Mouse (Mus musculus): ENCODE results near the gene Tiam1. TPM values are rescaled to one million over a fixed set of nuclear protein-coding genes. Genes with fewer than 3 reads are reported as not detected.

Tiam1 gene
- polyA plus RNA-seq, 1 experiment from 2014 or later: 31.5 TPM

DNA sequence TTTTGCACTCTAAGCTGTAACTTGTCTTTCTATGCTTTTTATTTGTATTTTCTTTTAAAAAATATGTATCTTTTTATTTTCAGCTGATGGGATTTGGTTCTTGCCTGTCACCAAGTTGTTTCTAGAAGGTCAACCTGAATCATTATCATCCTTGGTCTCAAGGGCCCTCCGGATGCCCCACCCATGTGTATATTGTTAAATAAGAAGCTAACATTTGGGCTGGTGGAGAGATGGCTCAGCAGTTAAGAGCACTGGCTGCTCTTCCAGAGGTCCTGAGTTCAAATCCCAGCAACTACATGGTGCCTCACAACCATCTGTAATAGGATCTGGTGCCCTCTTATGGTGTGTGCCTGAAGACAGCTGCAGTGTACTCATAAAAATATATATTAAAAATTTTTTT, 27.1 kb upstream of the Tiam1 start:
- H3K27ac ChIP-seq: no peak overlapping the region
- H3K9ac ChIP-seq: no peak overlapping the region
- H3K4me3 ChIP-seq (replicated peaks): no peak overlapping the region
- 0 out of 2 replicates have a peak, but pooled peaks cover 8% of the 10 kb centered on the region for H3K27me3 ChIP-seq
- no peaks in the 10 kb centered on the region for H3K9me3 ChIP-seq
- H3K36me3 ChIP-seq (replicated peaks): no peaks in the 10 kb centered on the region
- H3K4me1 ChIP-seq: peaks cover 4% of the 10 kb centered on the region; the same call in 1 of the 2 replicates
- 93% methylated on average over 1 of the region's 1 CpGs for WGBS
- no peak overlapping the region for H3K4me2 ChIP-seq
- ATAC-seq (ENCODE audit: low FRiP score): no peak

DNA sequence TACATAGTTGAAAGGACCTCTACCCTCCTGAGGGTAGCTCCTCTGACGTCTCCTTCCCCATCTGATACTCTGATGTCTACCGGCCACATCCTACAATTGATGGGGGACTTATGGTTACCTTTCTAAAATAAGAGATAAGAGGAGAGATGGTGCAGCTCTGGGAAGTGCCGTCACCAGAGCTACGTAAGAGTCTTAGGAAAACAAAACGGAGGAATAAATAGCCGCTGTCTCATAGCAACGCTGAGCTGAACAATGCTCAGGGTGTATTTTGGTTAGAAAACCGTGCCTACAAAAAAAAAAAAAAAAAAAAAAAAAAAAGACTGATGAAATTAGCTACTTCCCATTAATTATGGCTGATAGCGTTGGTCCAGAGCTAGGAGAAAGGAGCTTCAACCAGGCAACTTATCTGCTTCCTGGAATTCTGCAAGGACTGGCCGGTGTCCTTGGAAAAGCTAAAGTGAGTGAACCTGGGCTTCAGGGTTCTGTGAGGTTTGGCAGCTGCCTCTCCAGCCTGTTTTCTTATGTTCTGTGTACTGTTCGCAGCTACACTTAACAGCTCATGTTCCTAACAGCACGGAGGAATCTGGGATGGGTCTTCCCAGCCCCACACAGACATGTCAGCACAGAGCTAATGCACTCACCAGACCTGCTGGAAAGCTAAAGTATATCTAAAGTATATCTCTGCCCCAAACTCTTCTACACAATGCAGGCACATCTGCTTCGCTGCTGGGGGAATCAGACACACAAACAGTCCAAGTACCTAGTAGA, 26.5 kb upstream of the Tiam1 start:
- no peak overlapping the region for H3K9ac ChIP-seq
- no peak overlapping the region for H3K4me3 ChIP-seq (replicated peaks)
- H3K36me3 ChIP-seq (replicated peaks): no peaks in the 10 kb centered on the region
- no peak overlapping the region for H3K27ac ChIP-seq
- 67% methylated on average over 13 of the region's 13 CpGs for WGBS
- no peaks in the 10 kb centered on the region for H3K9me3 ChIP-seq
- no peak overlapping the region for H3K4me2 ChIP-seq
- no peak for ATAC-seq (ENCODE audit: low FRiP score)
- H3K27me3 ChIP-seq: 0 out of 2 replicates have a peak, but pooled peaks cover 8% of the 10 kb centered on the region
- H3K4me1 ChIP-seq: peaks cover 4% of the 10 kb centered on the region; the same call in 1 of the 2 replicates

DNA sequence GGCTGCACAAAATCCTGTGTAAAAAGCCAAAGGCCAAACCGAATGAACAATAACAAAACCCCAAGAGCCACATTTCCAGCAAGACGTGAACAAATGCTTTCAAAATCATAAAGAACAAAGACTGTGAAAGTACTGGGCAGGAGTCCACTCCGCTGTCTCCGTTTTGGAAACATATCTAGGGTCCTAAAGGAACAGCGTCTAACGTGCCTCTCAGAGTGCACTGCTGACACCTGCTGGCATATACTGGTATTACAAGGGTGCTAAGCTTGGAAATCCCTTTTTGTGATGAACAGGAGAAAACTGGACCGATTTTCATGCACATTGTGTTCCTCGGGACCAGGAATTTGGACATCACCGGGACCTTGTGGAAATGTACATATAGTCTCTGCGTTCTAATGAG, 24.1 kb upstream of the Tiam1 start:
- no peak overlapping the region for H3K27ac ChIP-seq
- H3K4me3 ChIP-seq (replicated peaks): no peak overlapping the region
- H3K9ac ChIP-seq: no peak overlapping the region
- H3K36me3 ChIP-seq (replicated peaks): no peaks in the 10 kb centered on the region
- H3K9me3 ChIP-seq: no peaks in the 10 kb centered on the region
- H3K27me3 ChIP-seq: 0 out of 2 replicates have a peak, but pooled peaks cover 8% of the 10 kb centered on the region
- H3K4me1 ChIP-seq: peaks cover 4% of the 10 kb centered on the region; the same call in 1 of the 2 replicates
- WGBS: 27% methylated on average over 10 of the region's 10 CpGs
- no peak overlapping the region for H3K4me2 ChIP-seq
- no peak for ATAC-seq (ENCODE audit: low FRiP score)

DNA sequence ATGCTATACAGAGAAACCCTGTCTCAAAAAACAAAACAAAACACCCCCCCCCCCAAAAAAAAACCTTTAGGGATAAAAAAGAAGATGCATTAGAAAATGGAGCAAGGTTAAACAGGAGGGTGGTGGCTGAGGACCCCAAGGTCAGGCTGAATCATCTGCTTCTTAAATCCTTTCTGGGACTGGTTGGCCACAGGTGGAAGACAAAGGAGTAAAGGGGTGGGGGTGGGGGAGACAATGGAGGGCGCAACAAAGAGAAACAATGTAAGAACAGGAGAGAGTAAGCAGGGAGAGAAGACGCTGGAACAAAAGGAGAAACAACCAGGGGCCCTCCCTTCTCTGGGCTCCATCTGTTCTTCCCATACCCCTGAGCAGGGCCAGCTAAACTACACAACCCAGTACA, 21.9 kb upstream of the Tiam1 start:
- no peak overlapping the region for H3K27ac ChIP-seq
- 41% methylated on average over 2 of the region's 2 CpGs for WGBS
- no peaks in the 10 kb centered on the region for H3K36me3 ChIP-seq (replicated peaks)
- no peak overlapping the region for H3K9ac ChIP-seq
- no peaks in the 10 kb centered on the region for H3K4me1 ChIP-seq
- no peaks in the 10 kb centered on the region for H3K9me3 ChIP-seq
- ATAC-seq (ENCODE audit: low FRiP score): no peak
- H3K4me2 ChIP-seq: no peak overlapping the region
- 0 out of 2 replicates have a peak, but pooled peaks cover 8% of the 10 kb centered on the region for H3K27me3 ChIP-seq
- H3K4me3 ChIP-seq (replicated peaks): no peak overlapping the region

DNA sequence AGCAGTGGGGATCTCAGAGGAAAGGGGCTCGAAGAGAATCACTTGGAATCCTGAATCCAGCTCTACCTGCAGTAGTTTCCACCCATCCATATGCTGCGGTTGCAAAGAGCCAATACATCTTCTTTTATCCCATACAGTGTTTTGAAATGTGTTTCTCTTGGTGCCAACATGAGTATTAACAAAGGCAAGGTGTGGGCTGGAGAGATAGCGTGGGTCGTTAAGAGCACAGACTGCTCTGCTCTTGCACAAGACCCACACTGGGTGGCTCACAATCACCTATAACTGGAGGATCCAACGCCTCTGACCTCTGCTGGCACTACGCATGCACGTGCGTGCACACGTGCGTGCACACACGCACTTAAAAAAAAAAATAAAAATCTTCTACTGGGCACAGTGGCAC, 21.4 kb upstream of the Tiam1 start:
- Histone ChIP-seq H3K4me2 (no peak overlapping the region), H3K9me3 (no peaks in the 10 kb centered on the region), H3K9ac (no peak overlapping the region), H3K27me3 (0 out of 2 replicates have a peak, but pooled peaks cover 8% of the 10 kb centered on the region), H3K4me3 (replicated peaks) (no peak overlapping the region), H3K27ac (no peak overlapping the region), H3K36me3 (replicated peaks) (no peaks in the 10 kb centered on the region), H3K4me1 (no peaks in the 10 kb centered on the region)
- 94% methylated on average over 11 of the region's 11 CpGs for WGBS
- no peak for ATAC-seq (ENCODE audit: low FRiP score)

DNA sequence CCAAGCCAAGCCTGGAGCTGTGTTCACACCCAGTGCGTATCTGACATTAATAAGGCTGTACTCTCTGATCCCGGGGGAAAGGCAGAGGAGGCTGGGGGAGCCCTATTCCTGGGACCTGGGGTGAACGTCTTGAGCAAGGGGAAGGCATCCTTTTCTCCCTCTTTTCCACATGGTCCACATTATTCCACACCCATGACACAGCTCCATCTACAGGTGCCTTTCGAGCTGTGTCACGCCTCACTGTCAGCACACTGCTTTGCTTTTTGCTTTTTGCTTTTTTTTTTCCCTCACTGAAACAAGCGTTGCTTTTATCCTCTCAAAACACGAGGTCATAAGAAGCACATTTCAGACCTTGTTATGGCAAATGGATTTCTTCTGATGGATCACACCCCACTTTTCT, 11.5 kb upstream of the Tiam1 start:
- H3K27me3 ChIP-seq: no peaks in the 10 kb centered on the region
- 0 out of 2 replicates have a peak, but pooled peaks have one; percentile 49 for ATAC-seq (ENCODE audit: low FRiP score)
- H3K4me2 ChIP-seq: no peak overlapping the region
- no peak overlapping the region for H3K9ac ChIP-seq
- no peaks in the 10 kb centered on the region; the same call in 1 of the 2 replicates for H3K4me1 ChIP-seq
- no peak overlapping the region for H3K4me3 ChIP-seq (replicated peaks)
- WGBS: 52% methylated on average over 7 of the region's 7 CpGs
- H3K27ac ChIP-seq: no peak overlapping the region
- no peaks in the 10 kb centered on the region for H3K9me3 ChIP-seq
- no peaks in the 10 kb centered on the region for H3K36me3 ChIP-seq (replicated peaks)

DNA sequence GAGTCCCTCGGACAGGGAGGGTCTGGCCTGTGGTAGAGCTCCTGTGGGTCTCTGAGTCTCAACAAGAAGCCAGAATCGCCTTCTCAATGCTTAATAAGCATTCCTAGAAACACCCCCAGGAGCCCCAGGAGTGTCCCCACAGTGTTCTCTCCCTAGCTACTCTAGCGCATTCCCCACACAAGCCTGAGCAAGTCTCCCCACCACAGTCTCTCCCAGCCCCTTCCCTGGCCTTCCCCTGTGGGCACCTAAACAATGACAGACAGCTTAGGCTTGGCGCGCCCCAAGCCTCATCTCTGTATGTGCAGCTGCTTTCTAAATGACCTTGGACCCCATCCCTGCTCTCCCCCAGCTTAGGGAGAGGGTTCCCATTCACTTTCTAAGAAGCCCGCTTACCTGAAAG, 7.3 kb upstream of the Tiam1 start:
- Histone ChIP-seq H3K27ac (no peak overlapping the region), H3K27me3 (no peaks in the 10 kb centered on the region)
- 71% methylated on average over 6 of the region's 6 CpGs for WGBS

DNA sequence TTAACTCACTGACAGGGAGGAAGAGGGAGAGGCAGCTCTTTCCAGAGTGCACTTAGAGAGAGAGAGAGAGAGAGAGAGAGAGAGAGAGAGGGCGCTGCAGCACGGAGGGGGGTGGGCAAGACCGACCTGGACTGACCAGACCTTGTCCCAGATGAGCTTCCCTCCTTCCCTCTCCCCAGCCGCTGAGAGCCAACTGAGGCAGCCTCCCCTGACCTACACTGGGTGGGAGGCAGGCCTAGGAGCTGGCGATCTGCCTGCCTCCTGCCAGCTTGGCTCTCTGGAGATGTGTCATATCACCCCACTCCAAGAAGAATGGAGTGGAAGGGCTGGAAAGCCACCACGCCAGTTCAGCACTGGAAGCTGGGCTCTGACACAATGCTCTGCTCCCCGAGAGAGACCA, 6.6 kb upstream of the Tiam1 start:
- Histone ChIP-seq H3K27ac (no peak overlapping the region), H3K9ac (no peak overlapping the region), H3K9me3 (no peaks in the 10 kb centered on the region), H3K4me1 (0 out of 2 replicates have a peak, but pooled peaks cover 1% of the 10 kb centered on the region), H3K4me2 (no peak overlapping the region), H3K4me3 (replicated peaks) (no peak overlapping the region), H3K27me3 (no peaks in the 10 kb centered on the region), H3K36me3 (replicated peaks) (no peaks in the 10 kb centered on the region)
- WGBS: 58% methylated on average over 7 of the region's 7 CpGs
- ATAC-seq (ENCODE audit: low FRiP score): no peak

More for the DNA sequence above, 7.3 kb upstream of the Tiam1 start:
- Histone ChIP-seq H3K4me3 (replicated peaks) (no peak overlapping the region), H3K36me3 (replicated peaks) (no peaks in the 10 kb centered on the region), H3K4me2 (no peak overlapping the region), H3K9me3 (no peaks in the 10 kb centered on the region), H3K9ac (no peak overlapping the region), H3K4me1 (no peaks in the 10 kb centered on the region; the same call in 1 of the 2 replicates)
- ATAC-seq (ENCODE audit: low FRiP score): no peak

DNA sequence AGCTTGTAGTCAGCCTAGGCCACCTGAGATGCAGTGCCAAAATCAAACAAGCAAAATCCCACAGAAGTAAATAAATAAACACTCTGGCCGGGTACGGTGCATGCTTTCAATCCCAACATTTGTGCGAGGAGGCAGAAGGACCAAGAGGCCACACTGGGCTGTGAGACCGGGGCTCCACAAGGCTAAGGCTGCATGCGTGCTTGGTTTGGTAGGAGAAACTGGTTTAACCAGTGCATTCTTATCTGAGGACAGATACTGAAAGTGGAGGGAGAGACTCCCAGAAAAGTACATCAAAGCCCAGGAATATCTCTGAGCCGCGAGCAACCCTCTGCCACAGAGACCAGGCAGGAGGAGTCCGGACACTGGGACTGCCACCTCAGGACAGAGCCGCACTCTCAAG, 5.8 kb upstream of the Tiam1 start:
- WGBS: 84% methylated on average over 9 of the region's 9 CpGs
- Histone ChIP-seq H3K27ac (no peak overlapping the region), H3K9ac (no peak overlapping the region), H3K4me2 (no peak overlapping the region), H3K4me1 (peaks cover 8% of the 10 kb centered on the region), H3K36me3 (replicated peaks) (no peaks in the 10 kb centered on the region), H3K4me3 (replicated peaks) (no peak overlapping the region), H3K9me3 (no peaks in the 10 kb centered on the region), H3K27me3 (no peaks in the 10 kb centered on the region)
- no peak for ATAC-seq (ENCODE audit: low FRiP score)

DNA sequence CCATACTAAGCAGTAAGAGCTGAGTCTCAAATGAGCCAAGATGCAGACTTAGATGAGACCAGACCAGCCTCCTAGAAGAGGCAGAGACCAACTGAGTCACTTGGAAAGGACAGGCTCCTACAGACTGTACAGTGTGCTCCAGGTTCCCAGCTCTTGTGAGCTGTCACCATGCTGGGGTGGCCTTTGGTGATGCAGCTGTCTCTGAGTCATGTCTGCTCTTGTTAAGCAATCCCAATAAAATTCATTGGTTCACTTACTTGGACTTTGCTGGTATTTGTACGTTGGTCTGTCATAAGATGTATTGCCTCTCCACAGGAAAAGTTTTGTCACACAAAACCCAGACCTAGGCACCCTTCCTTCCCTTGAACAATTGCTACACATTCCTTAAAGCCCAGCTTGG, 1.7 kb upstream of the Tiam1 start:
- no peaks in the 10 kb centered on the region for H3K36me3 ChIP-seq (replicated peaks)
- WGBS: 100% methylated on average over 1 of the region's 1 CpGs
- no peak overlapping the region for H3K27ac ChIP-seq
- H3K4me3 ChIP-seq (replicated peaks): no peak overlapping the region
- peak overlapping the region; percentile 90; the same call in 1 of the 2 replicates for H3K4me2 ChIP-seq
- no peak for ATAC-seq (ENCODE audit: low FRiP score)
- no peaks in the 10 kb centered on the region for H3K9me3 ChIP-seq
- H3K27me3 ChIP-seq: no peaks in the 10 kb centered on the region
- H3K9ac ChIP-seq: no peak overlapping the region
- H3K4me1 ChIP-seq: peaks cover 29% of the 10 kb centered on the region

DNA sequence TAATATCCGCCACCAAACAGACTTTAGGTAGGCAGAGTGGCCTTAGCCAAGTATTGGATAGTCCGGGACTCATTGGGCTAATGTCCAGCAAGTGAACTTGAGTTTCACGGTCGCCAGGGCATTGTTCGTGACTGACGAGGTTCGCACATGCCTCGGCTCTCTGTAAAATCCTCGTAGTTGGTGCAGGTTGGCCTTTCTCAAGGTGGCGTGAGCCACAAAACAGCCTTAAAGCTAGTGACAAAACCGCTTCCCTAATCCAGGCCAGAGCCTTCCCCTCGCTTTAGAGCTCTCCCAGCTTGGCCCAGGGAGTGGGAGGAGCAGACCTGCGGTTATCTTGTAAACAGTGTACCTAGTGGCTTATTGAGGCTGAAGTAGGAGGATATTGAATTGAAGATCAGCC, 972 bp upstream of the Tiam1 start:
- H3K27me3 ChIP-seq: no peaks in the 10 kb centered on the region
- ATAC-seq (ENCODE audit: low FRiP score): no peak

DNA sequence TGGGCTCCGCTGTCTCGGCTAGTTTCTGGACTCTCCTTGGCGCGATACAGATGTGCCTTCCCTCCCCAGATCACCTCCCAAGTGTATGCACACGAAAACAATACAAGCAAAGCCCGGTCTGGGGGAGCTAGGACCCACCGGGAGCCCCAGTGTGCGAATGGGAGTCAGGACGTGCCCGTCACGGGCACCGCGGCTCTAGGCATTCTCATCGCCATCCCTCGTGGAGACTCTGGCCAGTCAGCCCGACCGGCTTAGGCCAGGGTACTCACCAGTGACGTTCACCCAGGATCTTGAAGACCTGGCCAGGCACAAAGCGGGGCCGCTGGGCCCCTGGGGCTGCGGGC, 181 bp downstream of the Tiam1 start:
- H3K9ac ChIP-seq: peak overlapping the region; percentile 84
- H3K9me3 ChIP-seq: no peaks in the 10 kb centered on the region
- no peak; the same call in 1 of the 2 replicates for ATAC-seq (ENCODE audit: low FRiP score)
- H3K4me2 ChIP-seq: peak overlapping the region; percentile 90
- no peaks in the 10 kb centered on the region for H3K36me3 ChIP-seq (replicated peaks)
- WGBS: under 1% methylated on average over 21 of the region's 21 CpGs
- H3K27me3 ChIP-seq: no peaks in the 10 kb centered on the region
- H3K4me1 ChIP-seq: peaks cover 38% of the 10 kb centered on the region
- H3K27ac ChIP-seq: peak overlapping the region; percentile 93
- H3K4me3 ChIP-seq (replicated peaks): peak overlapping the region; percentile 72

More for the DNA sequence above, 972 bp upstream of the Tiam1 start:
- peak overlapping the region; percentile 72 for H3K4me3 ChIP-seq (replicated peaks)
- H3K36me3 ChIP-seq (replicated peaks): no peaks in the 10 kb centered on the region
- peak overlapping the region; percentile 93 for H3K27ac ChIP-seq
- H3K4me1 ChIP-seq: peaks cover 36% of the 10 kb centered on the region
- peak overlapping the region; percentile 71 for H3K9ac ChIP-seq
- WGBS: 6% methylated on average over 13 of the region's 13 CpGs
- no peaks in the 10 kb centered on the region for H3K9me3 ChIP-seq
- H3K4me2 ChIP-seq: peak overlapping the region; percentile 90

Data from forebrain, embryonic 12.5 days (tissue).